Mouse (Mus musculus) gastrocnemius, adult 2 months (tissue): ENCODE results near the gene Morn1. TPM values are rescaled to one million over a fixed set of nuclear protein-coding genes. Genes with fewer than 3 reads are reported as not detected.

Experiments used
- DNase-seq: peaks from one replicate; pipeline ENCODE4 v3.0.0; 2022
- H3K27ac ChIP-seq: fragments of 200-600 bp; 2 replicates; pipeline ENCODE4 v1.8.1; 2022; ENCODE audit warnings: mild to moderate bottlenecking
- H3K4me3 ChIP-seq: fragments of 200-600 bp; 2 replicates; pipeline ENCODE4 v1.8.1; 2022; ENCODE audit warnings: mild to moderate bottlenecking, moderate library complexity
- CTCF ChIP-seq: fragments of 200-600 bp; IDR thresholded peaks from 2 replicates; pipeline ENCODE4 v1.8.1; 2022; ENCODE audit warnings: antibody characterized with exemption, mild to moderate bottlenecking, moderate library complexity
- intact Hi-C: fragments of 180-260 bp; cut with DNase I; formaldehyde crosslinking; loops from one replicate; pipeline ENCODE4 v1.15.1; 2025
- total RNA-seq, 2 experiments: library from RNA; stranded (reverse); gene quantifications; 2 replicates each; pipeline ENCODE4 v1.2.3; 2021

The Morn1 gene
- total RNA-seq, 2 experiments from 2014 or later: 1.3 TPM

GRCm38 (mm10) chr4:155097452-155097851 is 11.1 kb downstream of the Morn1 start:
- intact Hi-C loops: no loop called here
- Histone ChIP-seq H3K27ac (no peak overlapping the region), H3K4me3 (no peak overlapping the region)
- TF ChIP-seq CTCF: no peak
- no peak for DNase-seq

GRCm38 (mm10) chr4:155098572-155098971 is 12.2 kb downstream of the Morn1 start:
- DNase-seq: no peak
- no peak for TF ChIP-seq CTCF
- Histone ChIP-seq H3K4me3 (no peak overlapping the region), H3K27ac (no peak overlapping the region)
- intact Hi-C loops: no loop called here

- DNase-seq: no peak
- no peak for TF ChIP-seq CTCF
- intact Hi-C loops: no loop called here
- H3K27ac ChIP-seq: no peak overlapping the region
- no peak overlapping the region for H3K4me3 ChIP-seq
Measured at GRCm38 (mm10) chr4:155107886-155108285, 21.5 kb downstream of the Morn1 start.

GRCm38 (mm10) chr4:155109471-155109870 is 23.1 kb downstream of the Morn1 start:
- intact Hi-C loops: no loop called here
- DNase-seq: no peak
- peak overlapping the region; percentile 59 for H3K27ac ChIP-seq
- no peak for TF ChIP-seq CTCF
- no peak overlapping the region for H3K4me3 ChIP-seq

- intact Hi-C loops: no loop called here
- DNase-seq: peak; percentile 52
- TF ChIP-seq CTCF: no peak
- Histone ChIP-seq H3K4me3 (no peak overlapping the region), H3K27ac (peak overlapping the region; percentile 66)
Measured at GRCm38 (mm10) chr4:155113766-155114410, 27.5 kb downstream of the Morn1 start.

GRCm38 (mm10) chr4:155116607-155117006 is 30.2 kb downstream of the Morn1 start:
- intact Hi-C loops: no loop called here
- Histone ChIP-seq H3K4me3 (no peak overlapping the region), H3K27ac (no peak overlapping the region)
- no peak for TF ChIP-seq CTCF
- DNase-seq: no peak

GRCm38 (mm10) chr4:155117396-155117978 is 31.1 kb downstream of the Morn1 start:
- H3K4me3 ChIP-seq: no peak overlapping the region
- no peak for TF ChIP-seq CTCF
- intact Hi-C loops: no loop called here
- DNase-seq: no peak
- H3K27ac ChIP-seq: peak overlapping the region; percentile 16; the same call in 1 of the 2 replicates

GRCm38 (mm10) chr4:155118278-155118677 is 31.9 kb downstream of the Morn1 start:
- TF ChIP-seq CTCF: no peak
- intact Hi-C loops: no loop called here
- DNase-seq: no peak
- Histone ChIP-seq H3K4me3 (no peak overlapping the region), H3K27ac (no peak overlapping the region)

- DNase-seq: no peak
- Histone ChIP-seq H3K27ac (no peak overlapping the region), H3K4me3 (no peak overlapping the region)
- TF ChIP-seq CTCF: no peak; the same call in 1 of the 2 replicates
- intact Hi-C loops: no loop called here
Measured at GRCm38 (mm10) chr4:155120038-155120437, 33.7 kb downstream of the Morn1 start.

GRCm38 (mm10) chr4:155120583-155120982 is 34.2 kb downstream of the Morn1 start:
- no peak for DNase-seq
- TF ChIP-seq CTCF: no peak
- H3K4me3 ChIP-seq: no peak overlapping the region
- H3K27ac ChIP-seq: peak overlapping the region; percentile 39; the same call in 1 of the 2 replicates
- intact Hi-C loops: no loop called here

- no peak for TF ChIP-seq CTCF
- H3K27ac ChIP-seq: peak overlapping the region; percentile 39; the same call in 1 of the 2 replicates
- H3K4me3 ChIP-seq: no peak overlapping the region
- intact Hi-C loops: no loop called here
- DNase-seq: peak; percentile 57
Measured at GRCm38 (mm10) chr4:155121222-155121621, 34.8 kb downstream of the Morn1 start.

- peak overlapping the region; percentile 75 for H3K27ac ChIP-seq
- no peak for DNase-seq
- no peak for TF ChIP-seq CTCF
- H3K4me3 ChIP-seq: no peak overlapping the region
- intact Hi-C loops: no loop called here
Measured at GRCm38 (mm10) chr4:155121915-155122443, 35.6 kb downstream of the Morn1 start.

GRCm38 (mm10) chr4:155122444-155123040 is 36.2 kb downstream of the Morn1 start:
- no peak for TF ChIP-seq CTCF
- Histone ChIP-seq H3K27ac (peak overlapping the region; percentile 75), H3K4me3 (no peak overlapping the region)
- DNase-seq: peak; percentile 72
- intact Hi-C loops: no loop called here
